Mouse (Mus musculus) forebrain, embryonic 11.5 days (tissue): ENCODE data around the gene Poc1b. TPM values are rescaled to one million over a fixed set of nuclear protein-coding genes. Genes with fewer than 3 reads are reported as not detected.

ENCODE experiments used
- ATAC-seq: fragments of 200-750 bp; cut with Nextera tagmentation; replicated peaks from 2 replicates; pipeline ENCODE4 v1.8.0; 2017; ENCODE audit warnings: moderate TSS enrichment; ENCODE audit not compliant: low FRiP score
- DNase-seq: peaks from one replicate; pipeline ENCODE4 v3.0.0-alpha.2; 2017; ENCODE audit warnings: low spot score
- H3K27ac ChIP-seq: fragments of 300-500 bp; sonication (generic); 2 replicates; pipeline ENCODE4 v1.5.1; 2014; ENCODE audit warnings: low read depth, low read length
- H3K27me3 ChIP-seq: fragments of 300-500 bp; sonication (generic); 2 replicates; pipeline ENCODE4 v1.6.1; 2014; ENCODE audit warnings: mild to moderate bottlenecking, low read length, mixed read lengths; ENCODE audit not compliant: control insufficient read depth, insufficient read depth
- H3K36me3 ChIP-seq: fragments of 300-500 bp; sonication (generic); 2 replicates; pipeline ENCODE4 v1.6.1; 2014; ENCODE audit warnings: mild to moderate bottlenecking, low read length, moderate library complexity, mixed read lengths; ENCODE audit not compliant: control insufficient read depth, insufficient read depth
- H3K4me1 ChIP-seq: fragments of 300-500 bp; sonication (generic); replicated peaks from 2 replicates; pipeline ENCODE4 v1.6.1; 2014; ENCODE audit warnings: low read length, mixed read lengths; ENCODE audit not compliant: control insufficient read depth, insufficient read depth
- H3K4me2 ChIP-seq: fragments of 300-500 bp; sonication (generic); 2 replicates; pipeline ENCODE4 v1.6.1; 2014; ENCODE audit warnings: low read depth, mild to moderate bottlenecking, low read length, moderate library complexity, mixed read lengths; ENCODE audit not compliant: severe bottlenecking
- H3K4me3 ChIP-seq: fragments of 300-500 bp; sonication (generic); 2 replicates; pipeline ENCODE4 v1.5.1; 2014; ENCODE audit warnings: low read depth, low read length
- H3K9ac ChIP-seq: fragments of 300-500 bp; sonication (generic); 2 replicates; pipeline ENCODE4 v1.6.1; 2014; ENCODE audit warnings: low read length
- H3K9me3 ChIP-seq: fragments of 300-500 bp; sonication (generic); 2 replicates; pipeline ENCODE4 v1.6.1; 2016; ENCODE audit warnings: low read length, mixed read lengths; ENCODE audit not compliant: control insufficient read depth
- WGBS: fragments of 180-500 bp; shearing (Covaris S2); extraction: QIAGEN DNeasy Blood & Tissue Kit; methylation state at CpG from one replicate; pipeline ENCODE4 v1.1.7; 2014; 5-methylcytosine and 5-hydroxymethylcytosine counted together
- polyA plus RNA-seq: library from polyadenylated mRNA; unstranded; fragments of >200 nt; fragmentation: Nextera tagmentation; extraction: Ambion mirVana; gene quantifications from 2 replicates; pipeline ENCODE4 v1.2.1, GENCODE M21; 2014

Poc1b gene
- polyA plus RNA-seq, 1 experiment from 2014 or later: 42.7 TPM

DNA sequence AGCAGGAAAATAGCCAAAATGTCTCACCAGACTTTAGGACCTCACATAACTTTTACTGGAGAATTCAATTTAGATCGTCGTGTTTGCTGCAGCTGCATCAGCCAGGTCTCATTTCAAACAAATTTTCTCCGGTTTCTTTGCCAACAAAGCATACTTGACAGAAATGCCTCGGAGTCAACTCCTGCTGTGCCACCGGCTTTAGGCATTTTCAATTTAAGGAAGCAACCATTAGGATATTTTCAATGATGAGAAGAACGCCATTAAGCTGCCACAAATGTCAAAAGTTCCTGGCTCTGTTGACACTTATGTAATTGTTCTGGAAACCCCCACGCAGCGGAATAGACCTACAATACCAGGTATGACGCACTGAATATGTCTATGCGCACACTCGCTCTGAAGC, 131.7 kb downstream of the Poc1b start:
- no peak overlapping the region for H3K27ac ChIP-seq

GRCm38 (mm10) chr10:99241284-99241828, 134.5 kb downstream of the Poc1b start:
- H3K36me3 ChIP-seq: no peaks in the 10 kb centered on the region
- WGBS: 93% methylated on average over 7 of the region's 7 CpGs
- H3K27ac ChIP-seq: no peak overlapping the region
- no peak for DNase-seq
- H3K9me3 ChIP-seq: no peaks in the 10 kb centered on the region
- no peak for ATAC-seq
- no peak overlapping the region for H3K9ac ChIP-seq
- no peaks in the 10 kb centered on the region for H3K27me3 ChIP-seq
- no peak overlapping the region for H3K4me2 ChIP-seq
- no peak overlapping the region for H3K4me3 ChIP-seq
- no peaks in the 10 kb centered on the region for H3K4me1 ChIP-seq

More for the DNA sequence above, 131.7 kb downstream of the Poc1b start:
- no peaks in the 10 kb centered on the region for H3K27me3 ChIP-seq
- H3K9ac ChIP-seq: no peak overlapping the region
- H3K36me3 ChIP-seq: no peaks in the 10 kb centered on the region
- no peaks in the 10 kb centered on the region for H3K4me1 ChIP-seq
- no peak overlapping the region for H3K4me3 ChIP-seq
- no peak for ATAC-seq
- 78% methylated on average over 11 of the region's 11 CpGs for WGBS
- no peak for DNase-seq
- no peaks in the 10 kb centered on the region for H3K9me3 ChIP-seq
- no peak overlapping the region for H3K4me2 ChIP-seq

DNA sequence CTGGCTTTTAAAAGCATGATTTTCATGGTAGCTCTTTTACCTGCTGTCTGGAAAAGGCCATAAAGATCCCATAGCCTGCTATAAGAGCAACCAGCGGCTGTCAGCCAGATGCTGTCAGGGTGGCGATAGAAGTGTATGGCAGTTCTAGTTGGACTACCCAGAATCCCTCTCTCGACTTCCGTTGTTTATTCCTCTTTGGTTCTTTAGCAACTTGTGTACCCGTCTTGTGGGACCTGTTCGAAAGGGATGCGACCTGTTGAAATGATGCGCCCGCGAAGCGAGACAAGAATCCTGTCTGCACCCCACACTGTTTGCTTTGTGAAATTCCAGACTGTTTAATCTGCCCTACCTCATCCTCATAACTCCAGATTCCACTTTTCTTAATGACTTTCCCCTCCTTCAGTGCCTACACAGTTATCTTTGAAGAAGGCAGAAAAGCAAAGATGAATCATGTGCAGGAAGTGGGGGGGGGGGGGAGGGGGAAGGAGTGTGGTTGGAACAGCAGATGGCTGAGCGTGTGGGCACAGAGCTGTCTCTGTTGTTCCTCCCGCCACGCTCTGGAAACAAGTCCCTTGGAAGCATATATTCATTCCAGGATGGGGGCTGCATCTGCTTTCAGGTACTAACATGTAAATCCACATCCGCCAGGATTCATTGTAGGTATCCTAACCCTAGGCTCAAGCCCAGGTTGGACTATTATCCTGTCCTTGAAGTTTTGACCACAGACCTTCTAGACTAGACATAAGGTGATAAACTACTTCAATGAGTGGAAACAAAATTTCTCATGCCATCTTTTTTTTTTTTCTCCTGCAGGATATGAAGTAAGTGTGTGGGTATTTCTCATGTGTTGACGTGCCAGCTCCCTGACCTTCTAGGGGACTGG, 135.2 kb downstream of the Poc1b start:
- 83% methylated on average over 16 of the region's 16 CpGs for WGBS
- no peak for DNase-seq
- no peak overlapping the region for H3K9ac ChIP-seq
- no peaks in the 10 kb centered on the region for H3K36me3 ChIP-seq
- H3K27me3 ChIP-seq: no peaks in the 10 kb centered on the region
- H3K4me3 ChIP-seq: no peak overlapping the region
- no peak overlapping the region for H3K4me2 ChIP-seq
- ATAC-seq: no peak
- no peaks in the 10 kb centered on the region for H3K4me1 ChIP-seq
- H3K9me3 ChIP-seq: no peaks in the 10 kb centered on the region
- H3K27ac ChIP-seq: no peak overlapping the region

GRCm38 (mm10) chr10:99242721-99243120, 135.9 kb downstream of the Poc1b start:
- H3K4me2 ChIP-seq: no peak overlapping the region
- ATAC-seq (no peak), DNase-seq (no peak)
- H3K27ac ChIP-seq: no peak overlapping the region
- no peaks in the 10 kb centered on the region for H3K4me1 ChIP-seq
- 48% methylated on average over 10 of the region's 10 CpGs for WGBS
- no peaks in the 10 kb centered on the region for H3K27me3 ChIP-seq
- no peak overlapping the region for H3K4me3 ChIP-seq
- H3K9ac ChIP-seq: no peak overlapping the region
- H3K36me3 ChIP-seq: no peaks in the 10 kb centered on the region
- H3K9me3 ChIP-seq: no peaks in the 10 kb centered on the region

- no peak overlapping the region for H3K27ac ChIP-seq
- no peaks in the 10 kb centered on the region for H3K4me1 ChIP-seq
- no peak overlapping the region for H3K9ac ChIP-seq
- no peaks in the 10 kb centered on the region for H3K27me3 ChIP-seq
- no peak overlapping the region for H3K4me2 ChIP-seq
- no peaks in the 10 kb centered on the region for H3K9me3 ChIP-seq
- no peak overlapping the region for H3K4me3 ChIP-seq
- ATAC-seq (no peak), DNase-seq (no peak)
- no peaks in the 10 kb centered on the region for H3K36me3 ChIP-seq
- 69% methylated on average over 5 of the region's 5 CpGs for WGBS
These were observed 137.2 kb downstream of the Poc1b start for GRCm38 (mm10) chr10:99243907-99244489.

DNA sequence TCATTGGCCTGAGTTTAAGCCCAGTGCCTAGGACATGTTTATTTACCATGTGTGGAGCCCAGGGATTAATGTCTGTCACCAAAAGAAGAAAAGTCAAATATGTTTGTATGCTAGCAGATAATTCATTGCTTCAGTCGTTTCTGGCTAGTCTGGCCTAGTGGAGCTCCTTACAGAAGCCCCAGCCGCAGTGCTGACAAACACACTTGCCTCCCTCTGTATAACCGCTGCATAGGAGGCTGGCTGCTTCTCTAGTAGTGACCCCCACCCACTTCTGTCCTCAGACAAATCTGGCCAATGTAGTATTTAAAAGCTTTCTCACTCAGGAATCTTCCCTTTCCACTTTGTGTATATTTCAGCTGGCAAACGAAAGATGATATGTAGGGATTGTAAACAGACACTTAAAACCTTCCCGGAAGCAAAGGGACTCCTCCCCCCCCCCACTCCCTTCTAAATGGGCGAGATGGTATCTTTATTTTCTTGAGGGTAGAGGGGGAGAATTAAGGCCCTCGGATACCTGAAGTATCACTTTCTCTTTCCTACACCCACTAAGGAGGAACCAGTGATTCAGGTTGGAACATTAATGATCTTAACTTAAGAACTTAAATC, 137.9 kb downstream of the Poc1b start:
- Histone ChIP-seq H3K9ac (no peak overlapping the region), H3K4me1 (no peaks in the 10 kb centered on the region), H3K36me3 (no peaks in the 10 kb centered on the region), H3K9me3 (no peaks in the 10 kb centered on the region), H3K4me2 (no peak overlapping the region), H3K27me3 (no peaks in the 10 kb centered on the region), H3K27ac (no peak overlapping the region), H3K4me3 (no peak overlapping the region)
- 72% methylated on average over 7 of the region's 7 CpGs for WGBS
- DNase-seq (no peak), ATAC-seq (no peak)

- no peak overlapping the region for H3K27ac ChIP-seq
- H3K9ac ChIP-seq: no peak overlapping the region
- H3K27me3 ChIP-seq: no peaks in the 10 kb centered on the region
- H3K4me1 ChIP-seq: no peaks in the 10 kb centered on the region
- no peak overlapping the region for H3K4me2 ChIP-seq
- no peaks in the 10 kb centered on the region for H3K9me3 ChIP-seq
- no peaks in the 10 kb centered on the region for H3K36me3 ChIP-seq
- no peak for ATAC-seq
- H3K4me3 ChIP-seq: no peak overlapping the region
- no peak for DNase-seq
- 84% methylated on average over 20 of the region's 20 CpGs for WGBS
These were observed 140.1 kb downstream of the Poc1b start for GRCm38 (mm10) chr10:99246797-99247508.
